In genomic region chr14:23839613-23840012, GRCm38 (mm10) we compare ENCODE assay signal across 24 mouse cellular contexts.
"Had no signal": no experiment of that assay in that cellular context is flagged by ENCODE, and none has a peak within 500 bp of the region (broad histone marks: within the 10 kb centered on the region; RNA-seq: fewer than 3 reads in every experiment).

No protein-coding gene starts in this region.

- H3K4me3 ChIP-seq: limb, embryonic 10.5 days; limb, embryonic 13.5 days; liver, embryonic 12.5 days; liver, embryonic 15.5 days; lung, embryonic 15.5 days; megakaryocyte, embryonic 14.5 days; midbrain, embryonic 10.5 days; midbrain, embryonic 13.5 days had no signal

- DNase-seq: kidney, adult 2 months; kidney, postnatal 25 days; layer of hippocampus, postnatal 36 days; liver; lung, adult 18-20 months; lung, postnatal 10 days; lung, postnatal 36 days; right cerebral cortex, adult 18-20 months; right cerebral cortex, postnatal 14 days; right cerebral cortex, postnatal 4 days; spleen, adult 18-20 months; thymus, adult 2 months; thymus, postnatal 14 days; thymus, postnatal 4 days had no signal

- H3K36me3 ChIP-seq: limb, embryonic 10.5 days; limb, embryonic 13.5 days; liver, embryonic 12.5 days; liver, embryonic 15.5 days; lung, embryonic 15.5 days; midbrain, embryonic 10.5 days; midbrain, embryonic 13.5 days had no signal

- H3K9ac ChIP-seq: limb, embryonic 13.5 days; liver, embryonic 12.5 days; liver, embryonic 15.5 days; lung, embryonic 15.5 days; midbrain, embryonic 13.5 days had no signal

- H3K4me1 ChIP-seq: limb, embryonic 13.5 days; liver, embryonic 12.5 days; liver, embryonic 15.5 days; megakaryocyte, embryonic 14.5 days had no signal

- H3K27ac ChIP-seq: kidney, postnatal 0 days; limb, embryonic 10.5 days; limb, embryonic 13.5 days; liver, embryonic 12.5 days; liver, embryonic 15.5 days; lung, embryonic 15.5 days; midbrain, embryonic 10.5 days; midbrain, embryonic 13.5 days had no signal

- H3K9me3 ChIP-seq: limb, embryonic 10.5 days; limb, embryonic 13.5 days; liver, embryonic 12.5 days; liver, embryonic 15.5 days; lung, embryonic 15.5 days; midbrain, embryonic 10.5 days; midbrain, embryonic 13.5 days had no signal

- H3K4me2 ChIP-seq: limb, embryonic 13.5 days; liver, embryonic 12.5 days; liver, embryonic 15.5 days; lung, embryonic 15.5 days; midbrain, embryonic 13.5 days had no signal

- H3K27me3 ChIP-seq: limb, embryonic 13.5 days; liver, embryonic 12.5 days; liver, embryonic 15.5 days; lung, embryonic 15.5 days; megakaryocyte, embryonic 14.5 days; midbrain, embryonic 13.5 days had no signal

- ATAC-seq: intestine, postnatal 0 days; liver, embryonic 12.5 days; midbrain, embryonic 13.5 days had no signal
